Mouse (Mus musculus): ENCODE data around the gene Tmtc4.

The Tmtc4 gene

GRCm38 (mm10) chr14:122974854-122975570, 8.8 kb downstream of the Tmtc4 start:
- no peak for DNase-seq (ENCODE audit: extremely low spot score, low read depth, low spot score)

DNA sequence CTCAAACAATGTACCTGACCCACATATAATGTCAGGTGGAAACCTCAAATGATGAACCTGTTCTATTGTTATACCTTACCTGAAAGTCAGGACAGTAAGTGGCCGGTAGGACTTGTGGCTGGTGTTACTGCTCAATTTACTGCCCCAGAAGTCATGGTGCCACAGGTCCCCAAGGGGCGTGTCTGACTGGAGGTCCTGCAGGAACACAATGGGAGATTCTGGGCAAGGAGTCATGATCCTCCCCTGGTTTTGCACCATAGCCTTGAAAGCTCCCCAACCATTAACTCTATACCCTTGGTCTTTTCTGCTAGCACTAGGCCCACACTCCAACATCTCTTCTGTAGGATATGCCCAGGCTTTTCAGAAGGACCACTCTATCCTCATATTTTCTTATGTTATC, 10.7 kb downstream of the Tmtc4 start:
- DNase-seq (ENCODE audit: extremely low spot score, low read depth, low spot score), result no peak

DNA sequence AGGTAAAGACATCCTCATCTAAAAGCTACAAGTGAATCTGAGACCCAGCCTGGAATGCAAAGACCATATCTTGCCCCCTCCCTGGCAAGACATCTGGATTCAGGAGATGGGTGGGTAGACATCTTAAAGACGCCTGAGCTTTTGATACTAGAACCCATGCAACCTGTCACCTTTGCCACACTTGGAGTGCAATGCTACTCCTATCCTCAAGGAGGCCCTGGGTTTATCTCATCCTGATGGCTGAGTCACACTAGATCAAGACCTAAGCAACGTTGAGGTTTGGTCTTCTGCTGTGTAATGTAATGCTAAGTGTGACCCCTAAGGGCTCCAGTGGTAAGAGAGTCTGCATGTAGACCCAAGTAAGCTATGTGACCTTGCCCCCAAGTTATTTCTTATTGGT, 15.8 kb downstream of the Tmtc4 start:
- no peak for DNase-seq (ENCODE audit: extremely low spot score, low read depth, low spot score)

DNA sequence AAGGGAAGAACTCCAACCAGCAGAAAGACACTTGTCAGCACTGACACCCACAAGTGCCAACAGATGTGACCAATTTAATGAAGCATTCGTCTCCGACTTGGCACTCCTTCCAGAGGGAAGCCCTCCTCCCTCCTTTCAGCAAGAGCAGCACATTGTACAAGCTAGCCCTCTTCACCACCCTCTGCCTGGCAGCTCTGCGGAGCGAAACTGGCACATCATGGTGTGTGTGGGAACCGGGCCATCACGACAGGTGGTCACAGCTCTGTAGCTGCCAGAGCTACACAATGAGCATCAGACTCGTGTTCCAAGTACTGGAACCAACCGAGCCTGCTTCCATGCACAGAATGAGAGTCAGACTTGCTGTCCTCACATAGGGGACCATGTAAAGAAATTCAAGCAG, 25.9 kb downstream of the Tmtc4 start:
- DNase-seq (ENCODE audit: extremely low spot score, low read depth, low spot score), result no peak

DNA sequence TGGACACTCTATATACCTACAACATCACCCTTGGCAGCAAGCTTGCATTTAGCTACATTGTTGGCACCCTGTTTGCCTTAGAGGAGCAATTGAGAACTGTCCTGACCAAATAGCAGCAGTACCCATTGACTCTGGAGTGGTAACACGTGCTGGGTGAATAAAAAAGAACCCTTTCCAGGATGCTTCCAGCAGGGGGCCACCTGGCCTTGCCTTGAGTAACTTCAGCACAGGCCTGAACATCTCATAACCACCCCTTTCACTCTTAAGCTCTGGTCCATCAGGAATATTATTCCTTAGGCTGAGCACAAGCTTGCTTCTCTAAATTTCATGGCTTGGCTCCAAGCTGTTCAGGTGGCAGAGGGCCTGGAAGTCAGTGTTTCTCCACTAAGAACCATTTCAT, 30.5 kb downstream of the Tmtc4 start:
- no peak for DNase-seq (ENCODE audit: extremely low spot score, low read depth, low spot score)

- DNase-seq (ENCODE audit: extremely low spot score, low read depth, low spot score), result no peak
Measured at GRCm38 (mm10) chr14:122952556-122952955, 31.3 kb downstream of the Tmtc4 start.

GRCm38 (mm10) chr14:122951676-122952445, 32.0 kb downstream of the Tmtc4 start:
- no peak for DNase-seq (ENCODE audit: extremely low spot score, low read depth, low spot score)

GRCm38 (mm10) chr14:122950915-122951314, 32.9 kb downstream of the Tmtc4 start:
- no peak for DNase-seq (ENCODE audit: extremely low spot score, low read depth, low spot score)

GRCm38 (mm10) chr14:122943475-122943853, 40.4 kb downstream of the Tmtc4 start:
- no peak for DNase-seq (ENCODE audit: extremely low spot score, low read depth, low spot score)

GRCm38 (mm10) chr14:122942757-122943474, 40.9 kb downstream of the Tmtc4 start:
- DNase-seq (ENCODE audit: extremely low spot score, low read depth, low spot score), result peak; percentile 44

DNA sequence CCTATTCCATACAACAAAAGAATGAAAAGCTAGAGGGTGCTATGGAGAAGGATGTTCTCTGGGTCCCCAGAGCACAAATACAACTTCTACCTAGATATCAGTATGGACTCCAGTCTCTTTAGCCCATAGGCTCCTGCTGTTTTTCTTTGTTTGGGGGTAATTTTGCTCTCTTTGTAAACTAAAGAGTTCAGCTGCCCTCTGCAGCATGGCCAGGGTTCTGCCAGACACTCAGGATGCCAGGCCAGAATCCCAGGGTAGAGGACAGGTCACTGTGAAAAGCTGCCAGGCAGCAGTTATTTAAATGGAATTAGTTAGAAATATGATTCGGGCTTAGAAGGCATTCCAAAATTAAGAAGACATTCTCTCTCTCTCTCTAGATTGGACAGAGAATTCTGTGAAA, 47.4 kb downstream of the Tmtc4 start:
- DNase-seq (ENCODE audit: extremely low spot score, low read depth, low spot score), result no peak

GRCm38 (mm10) chr14:122920011-122920410, 63.8 kb downstream of the Tmtc4 start:
- no peak for DNase-seq (ENCODE audit: extremely low spot score, low read depth, low spot score)

DNA sequence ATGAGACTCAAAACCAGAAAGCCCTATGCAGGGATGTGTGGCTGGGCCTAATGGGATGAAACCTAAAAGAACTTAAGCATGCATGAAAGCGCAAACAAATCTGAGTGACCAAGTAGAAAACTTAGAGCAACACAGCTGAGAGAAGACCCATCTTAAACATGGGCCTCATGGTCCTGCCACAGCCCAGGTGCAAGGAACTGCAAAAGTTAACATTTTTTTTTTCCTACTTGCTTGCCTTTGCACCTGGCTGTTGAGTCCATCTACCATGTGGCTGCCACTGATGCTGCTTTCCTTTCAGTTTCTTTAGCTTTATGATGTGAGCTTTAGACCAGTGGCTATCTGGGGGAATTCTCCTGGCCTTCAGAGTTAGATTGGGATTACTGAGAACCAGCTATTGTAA, 66.2 kb downstream of the Tmtc4 start:
- no peak for DNase-seq (ENCODE audit: extremely low spot score, low read depth, low spot score)

GRCm38 (mm10) chr14:122913657-122914056, 70.2 kb downstream of the Tmtc4 start, which contains the start of gene Ggact:
Gene Ggact (minus strand): TSS chr14:122913757.
- DNase-seq (ENCODE audit: extremely low spot score, low read depth, low spot score), result no peak

DNA sequence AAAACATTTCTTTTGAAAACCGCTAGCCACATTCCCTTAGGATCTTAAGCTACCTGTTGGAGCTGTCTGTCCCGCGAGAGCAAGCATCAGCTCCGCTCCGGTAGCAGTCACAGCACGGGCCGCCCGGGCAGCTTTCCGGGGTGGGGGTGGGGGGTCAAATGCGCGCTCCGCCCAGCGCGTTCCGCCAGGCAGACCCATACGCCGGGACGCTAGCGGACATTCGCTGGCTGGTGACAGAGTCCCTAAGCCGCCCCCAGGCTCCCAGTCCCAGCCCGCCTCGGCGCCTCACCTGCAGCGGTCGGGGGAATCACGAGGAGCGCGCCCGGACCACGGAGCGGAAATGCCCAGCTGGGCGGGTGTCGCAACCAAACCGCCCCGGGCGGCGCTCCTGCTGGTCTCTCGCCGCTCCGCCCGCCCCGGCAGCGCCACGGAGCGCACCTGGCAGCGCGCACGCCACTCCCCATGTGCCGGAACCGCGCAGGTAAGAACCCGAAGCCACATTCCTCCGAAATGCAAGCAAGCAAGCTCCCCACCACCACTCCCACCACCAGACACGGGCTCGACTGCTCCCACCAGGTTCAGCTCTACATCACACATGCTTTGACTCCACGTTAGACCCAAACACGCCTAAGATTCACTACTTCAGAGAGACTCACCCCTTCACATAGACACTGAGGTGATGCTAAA, 70.9 kb downstream of the Tmtc4 start:
- DNase-seq (ENCODE audit: extremely low spot score, low read depth, low spot score), result no peak

GRCm38 (mm10) chr14:122912137-122912536, 71.7 kb downstream of the Tmtc4 start:
- DNase-seq (ENCODE audit: extremely low spot score, low read depth, low spot score), result no peak

GRCm38 (mm10) chr14:122911265-122911664, 72.6 kb downstream of the Tmtc4 start:
- no peak for DNase-seq (ENCODE audit: extremely low spot score, low read depth, low spot score)

- no peak for DNase-seq (ENCODE audit: extremely low spot score, low read depth, low spot score)
Measured at GRCm38 (mm10) chr14:122909368-122910091, 74.3 kb downstream of the Tmtc4 start.

GRCm38 (mm10) chr14:122908075-122908474, 75.8 kb downstream of the Tmtc4 start:
- no peak for DNase-seq (ENCODE audit: extremely low spot score, low read depth, low spot score)

DNA sequence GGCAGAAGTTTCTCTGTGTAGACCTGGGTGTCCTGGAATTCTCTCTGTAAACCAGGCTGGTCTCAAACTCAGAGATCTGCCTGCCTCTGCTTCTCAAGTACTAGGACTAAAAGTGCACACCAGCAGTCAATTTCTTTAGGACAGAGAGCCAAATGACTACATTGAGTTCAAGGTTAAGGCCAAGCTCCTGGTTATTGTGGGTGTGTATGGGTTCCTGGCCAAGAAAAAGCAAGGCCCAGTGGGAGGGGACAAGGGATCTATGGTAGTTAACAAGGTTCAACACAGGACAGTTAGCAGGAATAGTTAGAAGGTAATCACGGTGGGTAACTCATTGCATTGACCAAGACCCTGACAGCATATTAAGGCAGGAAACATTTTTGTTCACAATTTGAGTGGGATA, 78.8 kb downstream of the Tmtc4 start:
- no peak for DNase-seq (ENCODE audit: extremely low spot score, low read depth, low spot score)

Measured in hindlimb bud, embryonic 11.5 days (tissue).